Mouse (Mus musculus) urinary bladder, adult 18-20 months (tissue): ENCODE results near the gene Bdkrb1.

Source experiments
- DNase-seq, 2 experiments: peaks; one replicate each; pipeline ENCODE4 v3.0.0; 2022; ENCODE audit warnings: low spot score in 2 of 2, mixed read lengths in 2 of 2

The Bdkrb1 gene

GRCm38 (mm10) chr12:105602581-105603210, at the start of gene Bdkrb1:
Bdkrb1 (plus strand) TSS chr12:105603085.
- no peak for DNase-seq

DNA sequence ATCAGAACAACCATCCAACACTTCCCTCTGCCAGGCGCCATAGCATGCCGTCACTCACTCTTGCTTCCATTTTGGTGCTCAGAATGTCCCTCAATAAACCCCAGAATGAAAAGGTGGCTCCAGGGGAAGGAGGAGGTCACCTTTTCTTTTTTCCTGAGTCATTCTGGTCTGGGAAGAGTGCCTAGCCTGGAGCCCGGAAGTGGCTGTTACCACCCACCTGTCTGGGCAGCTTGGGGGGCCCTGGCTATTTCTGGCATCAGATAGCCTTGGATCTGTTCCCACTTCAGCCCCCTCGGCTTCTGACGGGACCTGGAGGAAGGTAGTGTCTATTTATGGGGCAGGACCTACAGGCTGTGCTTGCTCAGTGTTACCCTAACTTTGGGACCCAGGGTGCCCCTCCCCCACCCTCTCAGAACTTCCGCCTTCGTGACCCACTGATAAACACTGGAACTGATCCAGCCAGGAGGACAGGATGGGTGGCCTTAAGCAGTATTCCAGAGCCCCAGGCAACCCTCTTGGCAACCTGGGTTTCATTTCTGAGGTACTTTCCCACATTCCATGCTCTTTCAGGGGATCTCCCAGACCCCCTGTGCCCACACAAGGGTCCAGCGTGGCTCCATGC, 48.6 kb upstream of the Bdkrb1 start:
- no peak for DNase-seq

GRCm38 (mm10) chr12:105555172-105555571, 47.7 kb upstream of the Bdkrb1 start:
- no peak for DNase-seq

GRCm38 (mm10) chr12:105557250-105557925, 45.5 kb upstream of the Bdkrb1 start:
- peak in 1 of 2 experiments; percentile 38 for DNase-seq

DNA sequence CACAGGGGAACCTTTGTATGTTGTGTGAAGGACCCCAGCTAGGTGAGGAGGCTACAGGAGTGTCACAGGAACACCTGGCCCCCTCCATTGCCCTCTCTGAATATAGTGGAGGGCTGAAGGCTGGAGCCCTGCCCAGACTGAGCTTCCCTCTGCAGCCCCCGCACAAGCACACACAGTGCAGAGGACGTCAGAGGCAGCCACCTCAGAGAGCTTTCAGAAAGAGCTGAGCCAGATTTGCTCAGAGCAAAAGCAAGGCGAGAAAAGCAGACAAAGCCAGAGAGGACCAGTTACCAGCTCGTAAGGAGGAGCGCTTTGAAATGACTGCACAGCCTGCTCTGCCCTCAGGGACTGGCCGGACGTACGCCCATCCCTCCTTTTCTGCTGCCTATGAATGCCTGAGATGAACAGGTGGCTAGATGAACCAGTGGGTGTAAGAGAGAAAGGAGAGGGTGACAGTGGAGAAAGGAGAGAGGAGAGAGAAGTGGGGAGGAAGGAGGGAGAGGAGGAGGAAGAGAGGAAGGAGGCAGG, 41.8 kb upstream of the Bdkrb1 start:
- DNase-seq: no peak

GRCm38 (mm10) chr12:105562056-105562820, 40.6 kb upstream of the Bdkrb1 start:
- no peak for DNase-seq

DNA sequence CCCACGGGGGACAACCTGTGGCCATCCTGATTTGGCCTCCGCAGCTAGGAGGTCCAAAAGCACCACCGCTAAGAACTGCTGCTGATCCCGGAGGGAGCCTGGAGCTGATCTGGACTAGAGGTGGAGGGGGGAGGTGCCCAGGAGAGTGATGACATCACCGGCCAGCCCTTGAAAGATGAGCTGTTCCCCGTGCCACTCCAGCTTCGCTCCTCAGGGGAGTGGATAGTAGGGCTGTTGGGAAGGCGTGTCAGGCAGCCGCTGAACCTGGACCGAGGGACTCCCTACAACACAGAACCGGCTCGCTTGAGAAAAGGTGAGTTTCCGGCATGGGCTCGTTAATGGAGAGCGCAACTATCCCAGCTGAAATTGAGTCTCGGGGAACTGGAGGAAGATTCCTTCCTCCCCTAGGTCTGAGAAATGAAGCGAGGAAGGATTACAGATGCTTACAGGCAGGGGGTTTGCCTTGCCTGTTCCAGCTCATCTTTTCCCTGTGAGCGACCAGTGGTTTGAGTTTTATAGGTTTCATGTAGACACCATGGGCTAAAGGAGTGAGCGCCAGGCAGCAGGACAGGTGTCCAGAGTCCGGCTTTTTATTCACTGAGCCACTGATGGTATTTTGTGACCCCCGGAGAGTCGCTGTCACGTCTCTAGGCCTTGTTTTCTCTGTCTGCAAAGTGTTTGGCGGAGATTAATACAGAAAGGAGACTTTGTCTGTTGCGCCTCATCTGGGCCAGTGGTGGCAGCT, 39.8 kb upstream of the Bdkrb1 start, which contains the start of gene Bdkrb2:
Gene Bdkrb2, plus strand, starts transcription at position 291 of the 745 bp plus-strand sequence.
- DNase-seq: peak; percentile 21 to 23

DNA sequence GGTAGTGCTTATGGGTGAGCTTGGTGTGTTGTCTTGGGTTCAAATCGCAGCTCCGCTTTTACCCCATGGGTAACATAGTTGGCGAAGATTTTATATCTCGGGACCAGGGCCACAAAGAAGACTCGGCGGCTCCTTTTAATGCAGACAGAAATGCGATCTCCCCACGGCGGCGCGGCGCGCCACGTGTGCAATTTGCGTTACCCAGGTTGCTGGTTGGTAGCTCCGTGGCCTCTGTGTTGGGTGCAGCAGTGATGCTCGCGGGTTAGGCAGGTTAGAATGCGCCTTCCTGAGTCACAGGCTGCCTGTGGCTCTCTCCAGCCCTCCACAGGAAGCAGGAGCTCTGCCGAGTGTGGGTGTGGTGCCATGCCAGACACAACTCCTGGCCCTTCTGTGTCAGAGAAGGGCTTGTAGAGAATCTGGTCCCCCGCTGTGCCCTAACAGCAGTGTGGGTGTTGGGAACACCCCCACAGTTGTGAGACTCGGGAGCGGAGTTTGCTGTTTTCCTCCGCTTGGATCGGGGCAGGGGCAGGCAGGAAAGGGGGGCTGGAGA, 39.1 kb upstream of the Bdkrb1 start:
- DNase-seq: no peak

- DNase-seq: no peak
These were observed 37.7 kb upstream of the Bdkrb1 start for GRCm38 (mm10) chr12:105565221-105565620.

DNA sequence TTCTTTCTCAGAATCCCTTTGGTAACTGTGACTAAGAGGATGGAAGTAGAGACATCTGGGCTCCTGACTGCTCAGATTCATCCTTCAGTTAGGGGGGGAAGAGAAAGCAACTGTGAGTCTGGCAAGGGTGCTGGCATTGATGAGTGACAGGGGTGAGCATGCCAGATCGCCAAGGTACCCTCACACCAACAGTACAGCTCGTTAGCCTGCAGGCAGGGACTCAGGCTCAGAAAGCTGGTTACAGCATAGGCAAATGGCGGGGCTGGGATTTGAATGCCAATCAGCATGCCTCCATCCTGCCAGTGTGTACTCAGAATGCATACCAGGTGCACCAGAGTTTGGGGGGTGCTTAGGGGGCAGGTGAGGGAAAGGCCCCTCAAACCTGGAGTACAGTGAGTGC, 31.0 kb upstream of the Bdkrb1 start:
- DNase-seq: no peak

- no peak for DNase-seq
These were observed 30.3 kb upstream of the Bdkrb1 start for GRCm38 (mm10) chr12:105572622-105573021.

- DNase-seq: no peak
These were observed 28.5 kb upstream of the Bdkrb1 start for GRCm38 (mm10) chr12:105574356-105574755.

- no peak for DNase-seq
These were observed 22.4 kb upstream of the Bdkrb1 start for GRCm38 (mm10) chr12:105580490-105580889.

- DNase-seq: no peak
These were observed 20.4 kb upstream of the Bdkrb1 start for GRCm38 (mm10) chr12:105582486-105582885.

DNA sequence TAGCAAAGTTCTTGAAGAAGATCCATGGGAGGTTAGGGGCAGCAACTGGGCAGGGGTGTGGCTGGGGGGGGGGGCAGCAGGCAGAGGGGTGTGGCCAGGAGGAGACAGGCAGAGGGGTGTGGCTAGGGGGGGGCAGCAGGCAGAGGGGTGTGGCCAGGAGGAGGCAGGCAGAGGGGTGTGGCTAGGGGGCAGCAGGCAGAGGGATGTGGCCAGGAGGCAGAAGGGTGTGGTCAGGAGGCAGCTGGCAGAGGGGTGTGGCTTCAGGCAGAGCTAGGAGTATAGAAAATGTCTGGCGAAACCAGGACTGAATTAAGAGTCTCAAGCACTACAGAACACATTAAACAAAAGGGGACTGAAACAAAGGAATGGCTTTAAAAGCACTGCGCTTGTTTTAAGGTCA, 19.4 kb upstream of the Bdkrb1 start:
- DNase-seq: no peak

DNA sequence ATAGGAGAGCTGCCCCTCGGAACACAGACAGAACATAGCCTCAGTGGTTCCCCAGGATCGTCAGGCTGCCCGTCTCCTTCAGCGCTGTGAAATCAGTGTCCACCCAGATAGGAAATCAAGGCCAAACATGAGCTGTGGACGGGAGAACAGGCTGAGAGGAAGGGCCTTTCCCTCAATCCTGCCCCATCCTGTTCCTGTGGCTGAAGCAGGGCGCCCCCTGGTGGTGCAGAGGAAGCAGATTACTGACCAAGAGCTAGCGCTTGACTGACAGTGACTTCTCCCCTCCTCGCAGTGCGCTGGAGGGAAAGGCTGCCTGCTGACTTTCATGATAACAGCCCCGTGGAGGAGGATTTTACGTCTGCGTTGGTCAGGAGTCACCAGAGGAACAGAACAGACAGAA, 18.0 kb upstream of the Bdkrb1 start:
- peak; percentile 37 to 53 for DNase-seq

- DNase-seq: no peak
These were observed 15.4 kb upstream of the Bdkrb1 start for GRCm38 (mm10) chr12:105587526-105587925.

DNA sequence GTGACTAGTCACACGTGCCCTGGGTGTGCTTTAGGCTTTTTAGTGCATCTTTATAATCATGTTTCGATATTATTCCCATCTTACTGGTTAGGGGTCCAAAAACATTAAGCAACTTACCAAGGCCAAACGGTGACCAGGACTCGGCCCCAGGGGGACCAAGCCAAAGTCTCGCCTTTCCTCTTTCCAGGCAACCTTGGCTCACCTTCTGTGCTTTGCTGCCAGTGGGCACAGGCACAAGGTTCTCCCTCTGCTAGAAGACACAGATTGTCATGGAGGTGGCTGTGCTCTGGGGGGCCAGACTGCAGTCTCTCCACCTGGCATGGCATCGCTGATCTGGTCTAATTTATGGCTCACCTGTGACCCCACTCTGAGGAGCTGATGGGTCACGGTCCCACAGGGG, 12.1 kb upstream of the Bdkrb1 start:
- no peak for DNase-seq

DNA sequence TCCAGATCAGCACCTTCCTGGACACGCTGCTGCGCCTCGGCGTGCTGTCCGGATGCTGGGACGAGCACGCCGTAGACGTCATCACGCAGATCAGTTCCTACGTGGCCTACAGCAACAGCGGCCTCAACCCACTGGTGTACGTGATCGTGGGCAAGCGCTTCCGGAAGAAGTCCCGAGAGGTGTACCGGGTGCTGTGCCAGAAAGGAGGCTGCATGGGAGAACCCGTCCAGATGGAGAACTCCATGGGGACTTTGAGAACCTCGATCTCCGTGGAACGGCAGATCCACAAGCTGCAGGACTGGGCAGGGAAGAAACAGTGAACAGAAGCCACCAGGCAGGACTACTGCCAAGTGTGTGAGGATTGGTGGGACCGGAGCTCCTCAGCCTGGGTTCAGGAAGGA, 10.5 kb upstream of the Bdkrb1 start:
- no peak for DNase-seq

DNA sequence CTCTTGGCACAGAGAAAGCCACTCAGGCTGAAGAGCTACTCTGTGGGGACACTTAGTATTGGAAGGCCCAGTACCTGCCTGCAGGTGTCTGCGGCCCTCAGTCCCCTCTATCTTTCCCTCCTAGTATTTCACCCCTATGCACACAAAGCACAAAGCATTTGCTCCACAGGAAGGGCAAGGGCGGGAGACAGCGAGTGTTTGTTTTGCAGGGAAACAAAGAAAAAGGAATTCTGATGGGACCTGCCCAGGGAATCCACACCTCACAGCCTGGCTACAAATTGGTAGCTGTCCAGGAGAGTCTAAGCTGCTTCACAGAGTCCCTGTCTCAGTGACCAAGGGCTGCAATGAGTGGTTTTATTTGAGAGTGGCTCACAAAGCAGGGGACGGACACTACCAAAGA, 9.4 kb upstream of the Bdkrb1 start:
- no peak for DNase-seq

- DNase-seq: no peak
These were observed 5.8 kb upstream of the Bdkrb1 start for GRCm38 (mm10) chr12:105597135-105597534.
